Mouse (Mus musculus) gastrocnemius, adult 8-10 months (tissue): ENCODE results near the gene Lect2. TPM values are rescaled to one million over a fixed set of nuclear protein-coding genes. Genes with fewer than 3 reads are reported as not detected.

Experiments used
- DNase-seq, 2 experiments: peaks; one replicate each; pipeline ENCODE4 v3.0.0; 2022; ENCODE audit warnings: low spot score in 2 of 2
- total RNA-seq, 4 experiments: library from RNA; stranded (reverse); gene quantifications; 2 replicates each; pipeline ENCODE4 v1.2.4; 2022

Gene Lect2
- total RNA-seq, 4 experiments from 2014 or later: not detected

- DNase-seq: no peak
Observed at GRCm38 (mm10) chr13:56509796-56510195, 38.5 kb downstream of the Lect2 start.

GRCm38 (mm10) chr13:56506871-56507496 is 41.3 kb downstream of the Lect2 start:
- DNase-seq: no peak

- DNase-seq: no peak
Observed at GRCm38 (mm10) chr13:56501866-56502420, 46.4 kb downstream of the Lect2 start.

GRCm38 (mm10) chr13:56500636-56501035 is 47.7 kb downstream of the Lect2 start:
- DNase-seq: no peak

GRCm38 (mm10) chr13:56500132-56500531 is 48.2 kb downstream of the Lect2 start:
- DNase-seq: no peak

GRCm38 (mm10) chr13:56494440-56494839 is 53.9 kb downstream of the Lect2 start:
- no peak for DNase-seq

Other genes starting within 250 kb of the Lect2 start
- not detected for gene Gm3045, start 121.9 kb downstream of the Lect2 start, total RNA-seq
- gene Slc25a48, start 110.1 kb downstream of the Lect2 start, total RNA-seq: under 1 TPM in 1 of 4 experiments, not detected in 3; 0.11 TPM
- not detected for gene Il9, start 66.3 kb downstream of the Lect2 start, total RNA-seq
- gene Fbxl21, start 26.0 kb downstream of the Lect2 start, total RNA-seq: under 1 TPM in 2 of 4 experiments, not detected in 2; 0.24 to 0.29 TPM
- gene Tgfbi, start 61.0 kb upstream of the Lect2 start, total RNA-seq: 10 to 100 TPM in 2 of 4 experiments, 1 to 10 TPM in 2; 3.8 to 15.6 (median 7.6) TPM
- 10 to 100 TPM; 17.7 to 24.1 (median 20.7) TPM for gene Smad5, start 154.5 kb upstream of the Lect2 start, total RNA-seq
- gene Gm45623, start 205.3 kb upstream of the Lect2 start, total RNA-seq: not detected